Mouse (Mus musculus) fibroblast of lung, adult 2 months (primary cell): ENCODE measurements around the gene Arl11.

Source experiments
- DNase-seq: peaks from one replicate; pipeline ENCODE4 v3.0.0-alpha.2; 2011; ENCODE audit warnings: low read depth

The Arl11 gene

DNA sequence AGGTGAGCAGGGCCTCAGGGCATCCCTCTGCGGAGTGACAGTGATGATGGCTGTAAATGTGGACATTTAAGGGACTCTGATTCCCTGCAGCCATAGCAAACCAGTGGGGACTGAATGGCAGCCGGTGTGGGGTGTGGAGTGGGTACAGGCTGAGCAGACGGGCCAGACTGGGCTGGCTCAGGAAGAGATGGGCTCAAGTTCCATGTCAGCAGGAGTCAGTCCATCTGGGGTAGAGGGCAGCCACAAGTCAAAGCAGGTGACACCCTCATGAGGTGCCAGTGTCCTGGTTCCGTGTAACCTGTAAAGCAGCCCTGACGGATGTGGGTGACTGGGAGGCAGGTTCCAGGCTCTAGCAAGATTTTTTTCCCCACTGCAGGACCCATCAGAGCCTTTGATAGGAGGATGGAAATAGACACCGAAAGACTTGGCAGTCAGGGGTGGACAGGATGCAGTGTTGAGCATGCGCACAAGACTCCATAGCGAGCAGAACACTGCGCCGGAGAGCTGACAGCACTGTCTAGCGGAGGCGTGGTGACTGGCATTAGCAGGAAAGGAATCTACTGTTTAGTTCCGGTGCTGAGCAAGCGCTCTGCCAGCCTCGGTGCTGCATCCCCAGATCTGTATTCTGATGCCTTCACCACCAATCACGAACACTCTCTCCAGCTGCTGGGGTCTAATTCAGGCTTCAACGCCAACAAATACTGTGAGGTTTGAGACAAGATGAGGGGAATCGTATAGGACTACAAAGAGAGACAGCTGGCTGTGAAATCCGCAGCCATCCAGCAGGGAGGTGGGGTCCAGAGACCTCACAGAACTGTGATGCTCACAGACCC is 18.3 kb downstream of the Arl11 start:
- DNase-seq = no peak

DNA sequence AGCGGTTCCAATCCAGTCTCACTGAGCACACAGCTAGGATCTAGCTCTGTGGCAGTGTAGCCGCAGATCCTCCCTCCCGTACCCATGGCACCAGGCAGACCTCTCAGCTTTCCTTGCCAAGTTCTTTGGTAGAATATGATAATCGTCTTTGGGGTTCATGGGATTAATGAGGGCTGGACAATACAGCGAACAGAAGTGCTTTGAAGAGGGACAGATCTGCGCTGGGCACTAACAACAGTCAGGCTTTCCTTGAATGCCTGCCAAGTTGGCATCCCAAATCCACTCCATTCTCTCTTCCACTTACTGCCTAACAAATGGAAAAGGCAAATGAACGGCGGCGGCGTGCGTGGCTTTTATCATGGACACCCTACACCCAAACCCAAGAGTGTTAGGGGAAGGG is 21.0 kb downstream of the Arl11 start:
- DNase-seq = no peak

DNA sequence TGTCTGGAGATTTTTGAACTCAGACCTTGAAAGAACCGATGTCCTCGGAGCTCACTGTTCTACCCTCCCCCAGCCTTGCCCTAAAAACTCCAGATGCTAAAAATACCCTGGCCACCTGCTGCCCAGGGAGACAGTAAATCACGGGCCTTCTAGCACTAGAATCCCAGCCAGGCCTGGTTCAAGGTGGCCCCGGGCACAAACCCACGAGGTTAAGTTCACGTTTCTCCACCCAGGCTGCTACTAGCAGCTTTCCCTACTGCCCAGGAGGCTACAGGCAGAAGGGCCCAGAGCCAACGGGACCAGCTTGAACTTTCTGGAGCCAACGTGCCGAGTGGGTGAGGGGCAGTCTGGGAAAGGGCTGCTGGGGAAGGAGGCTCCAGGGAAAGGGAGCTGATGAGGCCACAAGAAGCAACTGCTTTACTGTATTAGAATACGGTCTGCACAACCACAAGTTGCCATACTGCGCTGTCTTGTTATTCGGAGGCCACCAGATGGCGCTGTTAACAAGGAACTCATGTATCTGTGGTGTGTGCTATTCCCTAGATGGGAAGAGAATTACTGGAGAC is 21.5 kb downstream of the Arl11 start:
- DNase-seq = no peak

DNA sequence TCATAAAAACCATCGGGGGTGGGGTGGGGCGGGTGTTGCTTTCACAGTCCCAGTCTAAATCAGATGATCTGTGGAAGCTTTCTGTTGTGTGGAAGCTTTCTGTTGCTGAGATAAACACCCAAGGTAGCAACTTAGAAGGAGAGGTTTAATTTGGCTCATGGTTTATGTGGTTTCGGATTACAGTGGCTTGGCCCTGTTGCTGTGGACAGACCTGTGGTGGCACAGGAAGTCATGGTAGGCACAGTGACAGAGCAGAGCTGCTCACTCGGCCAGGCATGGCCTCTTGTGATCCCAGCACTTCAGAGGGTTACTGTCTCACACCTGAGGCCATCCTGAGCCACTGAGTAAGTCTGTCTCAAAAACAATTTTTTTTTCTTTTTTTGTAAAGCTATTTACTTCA is 29.8 kb downstream of the Arl11 start:
- no peak for DNase-seq

DNA sequence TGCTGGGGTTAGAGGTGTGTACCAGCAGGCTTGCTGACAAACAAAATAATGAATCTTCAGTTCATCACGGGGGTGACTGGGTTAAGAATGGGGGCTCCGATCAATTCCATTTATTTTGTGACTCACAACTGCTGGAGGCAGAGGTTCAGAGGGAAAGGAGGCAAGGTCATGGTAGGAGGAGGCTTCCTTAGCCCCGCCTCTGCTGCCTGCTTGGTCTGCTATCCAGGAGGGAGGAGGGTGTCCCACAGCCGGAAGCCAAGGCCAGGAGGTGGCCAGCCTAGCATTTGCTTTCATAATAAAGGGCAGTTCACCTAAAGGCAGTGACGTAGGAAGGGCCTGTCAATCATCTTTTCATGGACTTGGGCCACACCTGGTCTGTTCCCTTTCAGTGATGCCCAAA is 35.0 kb downstream of the Arl11 start:
- no peak for DNase-seq

DNA sequence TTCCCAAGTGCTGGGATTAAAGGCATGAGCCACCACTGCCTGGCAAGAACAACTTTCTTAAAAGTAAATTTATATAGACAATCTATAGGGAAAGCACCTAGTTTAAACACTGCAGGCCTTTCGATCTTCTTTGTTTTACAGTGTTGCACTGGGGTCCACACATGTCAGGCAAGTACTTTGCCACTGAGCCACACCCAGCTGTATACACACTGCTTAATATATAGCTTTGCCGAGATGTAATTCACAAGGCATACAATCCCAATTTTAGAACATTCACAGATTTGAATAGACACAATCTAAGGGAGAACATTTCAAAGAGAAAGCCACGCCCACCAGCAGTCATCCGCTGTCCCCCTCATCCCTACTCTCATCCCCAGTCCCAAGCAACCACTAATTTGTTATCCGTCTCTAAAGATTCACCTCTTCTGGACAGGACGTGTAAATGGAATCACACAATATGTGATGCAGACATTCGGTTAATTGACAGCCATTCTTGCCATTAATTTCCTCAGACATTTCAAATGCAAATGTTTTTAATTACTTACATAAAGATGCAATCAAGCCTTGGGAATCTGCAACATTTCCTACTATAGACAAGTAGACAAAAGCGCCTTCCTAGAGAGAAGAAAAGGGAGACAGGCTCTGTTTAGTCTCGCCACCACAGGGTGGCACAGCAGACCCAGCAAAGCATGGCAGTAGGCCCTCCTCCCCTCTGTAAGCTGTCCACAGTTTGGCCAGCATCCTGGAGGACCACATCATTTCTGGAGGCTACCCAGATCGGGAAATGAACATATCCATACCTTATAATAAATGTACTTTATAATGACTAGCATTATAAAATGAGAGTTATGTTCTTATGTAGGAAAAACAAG is 37.5 kb downstream of the Arl11 start:
- DNase-seq = no peak

DNA sequence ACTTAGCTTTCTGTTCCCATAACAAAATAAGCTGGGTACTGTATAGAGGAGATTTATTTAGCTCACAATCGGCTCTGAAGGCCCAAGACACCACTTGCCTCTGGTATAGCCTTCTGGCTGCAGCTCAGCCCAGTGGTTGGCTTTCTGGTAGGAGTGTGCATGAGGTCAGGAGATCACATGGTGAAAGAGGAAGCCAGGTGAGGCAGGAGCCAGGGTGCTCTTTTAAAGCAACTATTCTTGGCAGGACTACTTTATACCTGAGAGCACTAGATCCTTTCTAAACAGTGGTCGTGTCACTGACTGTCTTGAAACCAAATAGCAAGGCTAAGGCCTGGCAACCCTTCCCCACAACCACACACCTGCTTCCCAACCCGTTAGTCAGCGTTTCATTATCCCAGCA is 40.3 kb downstream of the Arl11 start:
- no peak for DNase-seq

DNA sequence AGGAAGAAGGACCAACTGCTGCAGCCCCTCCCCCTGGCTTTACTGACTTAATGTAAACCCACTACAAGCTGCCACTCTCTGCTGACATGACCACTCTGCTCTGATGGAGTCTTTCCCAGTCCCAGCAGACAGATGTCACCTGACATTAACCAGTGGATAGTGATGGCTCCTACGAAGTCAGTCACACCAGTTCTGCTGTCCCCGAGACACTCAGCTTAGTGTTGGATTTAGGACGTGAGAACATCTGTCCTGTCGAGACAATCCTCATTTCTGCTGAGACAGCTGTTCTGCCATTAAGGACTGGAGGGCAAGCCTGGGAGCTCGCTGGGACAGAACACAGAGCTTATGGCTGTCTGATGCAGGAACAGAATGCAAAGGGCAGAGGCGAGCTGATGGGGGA is 41.3 kb downstream of the Arl11 start:
- DNase-seq = no peak

DNA sequence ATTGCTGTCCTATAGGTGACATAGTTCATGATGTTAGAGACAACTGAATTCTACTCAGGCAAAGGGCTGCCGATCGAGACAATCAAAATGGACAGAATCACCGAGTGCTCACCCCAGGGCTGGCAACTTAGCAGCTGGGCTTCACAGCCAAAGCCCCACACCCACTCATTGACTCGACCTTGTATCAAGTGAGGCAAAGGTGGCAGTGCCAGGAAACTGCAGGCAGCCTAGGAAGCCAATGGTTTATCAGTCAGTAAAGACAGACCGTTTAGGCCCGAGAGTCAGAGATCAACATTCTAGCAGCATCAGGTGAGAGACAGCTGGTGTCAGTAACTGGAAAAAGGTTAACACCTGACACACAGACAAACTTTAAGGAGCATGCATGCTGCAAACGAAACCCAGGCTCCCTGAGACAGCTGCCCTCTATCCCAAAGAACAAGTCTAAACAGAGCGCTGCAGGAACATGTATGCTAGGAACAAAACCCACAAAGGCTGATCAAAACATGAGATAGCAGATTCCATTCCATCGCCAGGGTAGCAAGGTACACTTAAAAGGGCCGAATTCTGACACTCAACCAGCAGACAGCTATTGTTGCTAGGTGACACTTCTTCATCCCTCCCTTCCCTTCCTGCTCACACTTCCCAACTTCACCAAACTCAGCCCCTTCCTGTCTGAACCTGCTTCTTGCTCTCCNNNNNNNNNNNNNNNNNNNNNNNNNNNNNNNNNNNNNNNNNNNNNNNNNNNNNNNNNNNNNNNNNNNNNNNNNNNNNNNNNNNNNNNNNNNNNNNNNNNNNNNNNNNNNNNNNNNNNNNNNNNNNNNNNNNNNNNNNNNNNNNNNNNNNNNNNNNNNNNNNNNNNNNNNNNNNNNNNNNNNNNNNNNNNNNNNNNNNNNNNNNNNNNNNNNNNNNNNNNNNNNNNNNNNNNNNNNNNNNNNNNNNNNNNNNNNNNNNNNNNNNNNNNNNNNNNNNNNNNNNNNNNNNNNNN is 45.0 kb downstream of the Arl11 start:
- DNase-seq = no peak

DNA sequence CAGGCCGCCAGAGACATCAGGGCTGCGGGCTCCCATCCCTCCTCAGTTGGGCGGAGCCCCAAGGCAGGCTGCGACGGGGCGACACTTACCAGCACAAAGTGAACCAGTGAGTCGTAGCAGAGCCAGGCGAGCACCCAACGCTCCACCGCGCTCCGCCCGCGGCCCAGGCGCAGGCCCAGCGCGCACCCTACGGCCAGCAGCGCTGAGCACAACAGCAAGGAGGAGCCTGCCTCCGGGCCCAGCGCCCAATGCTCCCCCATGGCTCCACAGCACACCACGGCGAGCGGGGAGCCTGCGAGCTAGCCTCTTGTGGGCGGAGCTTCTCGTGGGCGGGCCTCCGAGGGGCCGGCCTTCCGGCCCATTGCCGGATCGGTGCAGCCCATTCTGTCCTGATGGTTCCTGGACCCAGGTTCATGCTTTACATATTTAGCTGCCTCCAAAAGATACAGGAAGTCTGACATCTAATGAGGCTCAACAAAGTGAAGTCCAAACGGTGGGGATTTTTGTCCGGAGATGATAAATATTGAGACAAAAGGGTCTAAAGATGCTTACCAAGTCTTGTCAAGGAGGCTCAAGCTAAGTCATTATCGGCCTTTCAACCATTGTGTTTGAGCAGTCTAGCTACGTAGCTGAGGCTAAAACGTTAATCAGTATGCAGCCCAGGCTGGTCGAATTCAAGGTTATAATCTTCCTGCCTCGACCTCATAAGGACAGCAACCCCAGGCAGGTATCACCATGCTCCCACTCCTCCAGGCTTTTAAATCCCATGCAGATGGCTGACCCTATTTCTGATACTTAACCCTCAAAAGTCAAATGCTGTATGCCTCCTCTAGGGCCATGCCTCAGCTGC is 50.8 kb downstream of the Arl11 start, which contains the start of gene Ebpl:
Ebpl (minus strand) TSS at position 309 of the 850 bp plus-strand sequence.
- DNase-seq = peak; percentile 84

DNA sequence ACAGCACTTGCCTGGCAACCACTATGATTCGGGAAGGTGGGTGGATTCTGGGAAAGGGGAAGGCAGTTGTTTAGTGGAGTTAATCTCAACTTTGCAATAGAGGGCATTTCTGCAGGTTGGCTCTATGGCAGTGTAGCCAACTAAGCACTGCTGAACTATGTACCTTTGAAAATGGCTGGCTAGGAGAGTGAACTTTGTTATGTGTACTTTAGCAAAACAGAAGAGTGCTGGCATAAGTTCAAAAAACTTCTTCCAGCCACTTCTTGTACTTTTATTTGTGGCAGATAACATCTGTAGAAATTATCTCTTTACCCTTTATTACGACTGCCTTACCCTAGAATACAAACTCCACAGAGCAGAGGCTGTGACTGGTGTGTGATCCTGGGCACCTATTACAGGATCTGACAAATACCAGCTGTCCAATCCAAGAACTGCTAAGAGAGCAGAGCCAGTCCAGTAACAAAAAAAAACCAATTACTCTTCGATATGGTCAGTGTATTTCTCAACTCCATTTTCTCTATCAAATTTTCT is 51.5 kb downstream of the Arl11 start:
- no peak for DNase-seq
